Mouse (Mus musculus): Measurements from ENCODE around the gene 4931406C07Rik.

- TF ChIP-seq CTCF (IDR thresholded peaks at IDR 0.05; ENCODE audit: extremely low read depth, insufficient read depth, low read length), result no peak
- TF ChIP-seq POLR2A (IDR thresholded peaks at IDR 0.05; ENCODE audit: extremely low read depth, insufficient read depth, low read length), result no peak
These were observed 1.0 kb upstream of the 4931406C07Rik start for GRCm38 (mm10) chr9:15307257-15307656.

Data from cortical plate, adult 2 months (tissue).